22 mouse cellular contexts compared by ENCODE assay signal in genomic region chr3:150427965-150428364, GRCm38 (mm10).
DNase-seq lines count a peak whose midpoint lies in the region; ATAC-seq and TF ChIP-seq lines count a peak whose summit lies in the region.
"Had no signal": no experiment of that assay in that cellular context is flagged by ENCODE, and none has a peak within 500 bp of the region (broad histone marks: within the 10 kb centered on the region; RNA-seq: fewer than 3 reads in every experiment).

No protein-coding gene starts in this region.

- no peak overlapping the region for H3K4me3 ChIP-seq in CH12.LX (replicated peaks in 1 of 3; ENCODE audit: low read depth in 2 of 3, low read length in 2 of 3, poor library complexity in 1 of 3)

- H3K27ac ChIP-seq in CH12.LX (ENCODE audit: insufficient read depth, low read depth): no peak overlapping the region

- TF ChIP-seq CTCF in CH12.LX (conservative IDR thresholded peaks at IDR 0.05 in 1 of 2, IDR thresholded peaks at IDR 0.05 in 1 of 2; ENCODE audit: low read depth in 2 of 2, low read length in 2 of 2): no peak

- TF ChIP-seq POLR2A in CH12.LX (IDR thresholded peaks at IDR 0.05; ENCODE audit: low read depth, low read length): no peak

- no peak for TF ChIP-seq RAD21 in CH12.LX (IDR thresholded peaks at IDR 0.05; ENCODE audit: low read depth, low read length)

- peak; percentile 40; the same call in 1 of the 2 replicates for TF ChIP-seq EP300 in CH12.LX (IDR thresholded peaks at IDR 0.05; ENCODE audit: low read length)

- peak; percentile 36 for DNase-seq in A20 (ENCODE audit: low read depth, low spot score)
- peak; percentile 38 for DNase-seq in CH12.LX (ENCODE audit: extremely low read depth)
- no peak for DNase-seq in natural killer cell, adult 2 months (ENCODE audit: low spot score in 2 of 2)
- DNase-seq in liver: no peak
- DNase-seq: adrenal gland, adult 2 months; adrenal gland, adult 8-10 months; adrenal gland, postnatal 10 days; adrenal gland, postnatal 14 days; adrenal gland, postnatal 25 days; adrenal gland, postnatal 36 days; B cell, adult 2 months; cerebellum, adult 11 months; cerebellum, adult 11-12 months; cerebellum, adult 18-20 months; cerebellum, adult 2 months; cerebellum, adult 8-10 months had no signal

- H3K4me2 ChIP-seq in CH12.LX (ENCODE audit: insufficient read depth, low read depth, poor library complexity, severe bottlenecking): no peak overlapping the region

- 0 out of 2 replicates have a peak, but pooled peaks have one; percentile 11 for ATAC-seq in megakaryocyte progenitor cell, adult 5-6 weeks (replicated peaks; ENCODE audit: poor library complexity)
- no peak for ATAC-seq in megakaryocyte-erythroid progenitor cell, adult 5-6 weeks (replicated peaks; ENCODE audit: low FRiP score, low TSS enrichment, poor library complexity, severe bottlenecking)
- ATAC-seq: activated CD4-positive, CD25-positive, alpha-beta regulatory T cell, adult 4 months; CD4-positive, CD25-positive, alpha-beta regulatory T cell, adult 4 months; Patski had no signal

- no peaks in the 10 kb centered on the region for H3K79me2 ChIP-seq in CH12.LX (replicated peaks; ENCODE audit: control insufficient read depth, extremely low read depth, insufficient read depth, poor library complexity, severe bottlenecking)

- no peak overlapping the region for H3K9ac ChIP-seq in CH12.LX (ENCODE audit: insufficient read depth, low read depth)

- in situ Hi-C loops in CH12.LX (cut with MboI; ENCODE audit: low pct_ligation_motif_present, low pct_unique_long_range_greater_than_20kb, low sequenced_read_pairs): no loop called here

- dilution Hi-C loops in CH12.LX (cut with MboI; ENCODE audit: extremely low pct_ligation_motif_present, extremely low pct_unique_long_range_greater_than_20kb, low sequenced_read_pairs): no loop called here

- no peaks in the 10 kb centered on the region for H3K36me3 ChIP-seq in CH12.LX (replicated peaks in 1 of 2; ENCODE audit: control insufficient read depth in 1 of 2, insufficient read depth in 1 of 2, low read length in 1 of 2)
- H3K36me3 ChIP-seq: G1E had no signal

- peaks cover 0 to 26% of the 10 kb centered on the region in 2 experiments; a peak in 2 of 4 replicates for H3K4me1 ChIP-seq in CH12.LX (ENCODE audit: control insufficient read depth in 1 of 2, insufficient read depth in 2 of 2)

- H3K27me3 ChIP-seq in CH12.LX (replicated peaks): no peaks in the 10 kb centered on the region

- peaks cover 20% of the 10 kb centered on the region for H3K9me3 ChIP-seq in CH12.LX (replicated peaks; ENCODE audit: low read length)

TF ChIP-seq in CH12.LX, 34 proteins besides CTCF, POLR2A, EP300 and RAD21:
- peak; percentile 2; the same call in 1 of the 2 replicates for TF ChIP-seq JUN (IDR thresholded peaks at IDR 0.05; ENCODE audit: insufficient read depth, low read depth, low read length)
- peak; percentile 79 for TF ChIP-seq JUND (conservative IDR thresholded peaks at IDR 0.05; ENCODE audit: low read depth, low read length)
- no peak for TF ChIP-seq MAZ (IDR thresholded peaks at IDR 0.05; ENCODE audit: low read depth, low read length)
- TF ChIP-seq CHD2 (IDR thresholded peaks at IDR 0.05; ENCODE audit: low read length): no peak
- TF ChIP-seq IRF4 (IDR thresholded peaks at IDR 0.05; ENCODE audit: low read depth, low read length): peak; percentile 52

Comparison
In these comparisons a context has a peak if more than half of its experiments do, and no peak if none do; other contexts are left out.
1. DNase-seq: peak in A20 (single experiment) and CH12.LX (single experiment); none in natural killer cell, adult 2 months (0 of 2) and liver (single experiment).